13 mouse cellular contexts compared by ENCODE assay signal in genomic region chr2:155248206-155248605, GRCm38 (mm10).
"Had no signal": no experiment of that assay in that cellular context is flagged by ENCODE, and none has a peak within 500 bp of the region (broad histone marks: within the 10 kb centered on the region; RNA-seq: fewer than 3 reads in every experiment).

No protein-coding gene starts in this region.

- DNase-seq: kidney, adult 11 months; kidney, postnatal 10 days; kidney, postnatal 4 days; liver; liver, embryonic 13.5 days; liver, postnatal 0 days; midbrain, embryonic 14.5 days; thymus, postnatal 36 days had no signal

- H3K4me3 ChIP-seq: layer of hippocampus, adult 2 months; liver, embryonic 13.5 days; lung, embryonic 15.5 days; midbrain, embryonic 10.5 days; myocyte; neural tube, embryonic 15.5 days had no signal

- H3K9me3 ChIP-seq: liver, embryonic 13.5 days; lung, embryonic 15.5 days; midbrain, embryonic 10.5 days; neural tube, embryonic 15.5 days had no signal

- H3K27me3 ChIP-seq: liver, embryonic 13.5 days; lung, embryonic 15.5 days; neural tube, embryonic 15.5 days had no signal

- H3K4me2 ChIP-seq: liver, embryonic 13.5 days; lung, embryonic 15.5 days; neural tube, embryonic 15.5 days had no signal

- H3K4me1 ChIP-seq: liver, embryonic 13.5 days; lung, embryonic 15.5 days; midbrain, embryonic 10.5 days; neural tube, embryonic 15.5 days had no signal

- ATAC-seq: liver, postnatal 0 days had no signal

- H3K27ac ChIP-seq: layer of hippocampus, adult 2 months; liver, embryonic 13.5 days; lung, embryonic 15.5 days; midbrain, embryonic 10.5 days; neural tube, embryonic 15.5 days had no signal

- H3K9ac ChIP-seq: liver, embryonic 13.5 days; liver, postnatal 0 days; lung, embryonic 15.5 days; neural tube, embryonic 15.5 days had no signal
